Comparison of ENCODE assay signal across 17 mouse cellular contexts in genomic region chr10:24167978-24168583, GRCm38 (mm10). TPM values are rescaled to one million over a fixed set of nuclear protein-coding genes. Genes with fewer than 3 reads are reported as not detected.
DNase-seq lines count a peak whose midpoint lies in the region; ATAC-seq and TF ChIP-seq lines count a peak whose summit lies in the region.
"Had no signal": no experiment of that assay in that cellular context is flagged by ENCODE, and none has a peak within 500 bp of the region (broad histone marks: within the 10 kb centered on the region; RNA-seq: fewer than 3 reads in every experiment).

No protein-coding gene starts in this region.

- TF ChIP-seq CTCF in midbrain, postnatal 0 days (IDR thresholded peaks at IDR 0.05), result no peak

- no peak for ATAC-seq in heart, embryonic 11.5 days (replicated peaks; ENCODE audit: insufficient number of reproducible peaks, low FRiP score, low TSS enrichment)
- peak; percentile 64 for ATAC-seq in megakaryocyte progenitor cell, adult 5-6 weeks (replicated peaks; ENCODE audit: poor library complexity)
- no peak; the same call in 1 of the 2 replicates for ATAC-seq in midbrain, postnatal 0 days (ENCODE audit: low FRiP score)
- ATAC-seq: forebrain, embryonic 15.5 days had no signal

- H3K9me3 ChIP-seq in heart, embryonic 11.5 days (replicated peaks; ENCODE audit: control insufficient read depth, low read length), result no peaks in the 10 kb centered on the region
- H3K9me3 ChIP-seq in midbrain, postnatal 0 days (ENCODE audit: low read length), result no peaks in the 10 kb centered on the region
- H3K9me3 ChIP-seq: embryonic facial prominence, embryonic 13.5 days; forebrain, embryonic 15.5 days; lung, embryonic 15.5 days had no signal

- 66% methylated on average over 11 of the region's 11 CpGs for whole genome bisulfite sequencing in heart, embryonic 11.5 days (ENCODE audit: insufficient replicate concordance)
- WGBS in midbrain, postnatal 0 days, result 91% methylated on average over 11 of the region's 11 CpGs

- H3K27me3 ChIP-seq in heart, embryonic 11.5 days (ENCODE audit: control insufficient read depth, insufficient read depth, low read length), result no peaks in the 10 kb centered on the region
- no peaks in the 10 kb centered on the region for H3K27me3 ChIP-seq in midbrain, postnatal 0 days (ENCODE audit: insufficient read depth, low read length)
- H3K27me3 ChIP-seq: embryonic facial prominence, embryonic 13.5 days; forebrain, embryonic 15.5 days; lung, embryonic 15.5 days had no signal

- peaks cover 20% of the 10 kb centered on the region for H3K4me1 ChIP-seq in heart, embryonic 11.5 days (ENCODE audit: control insufficient read depth, insufficient read depth, low read length)
- no peaks in the 10 kb centered on the region for H3K4me1 ChIP-seq in midbrain, postnatal 0 days (ENCODE audit: insufficient read depth, low read length)

- H3K27ac ChIP-seq in heart, embryonic 11.5 days (ENCODE audit: low read depth, low read length), result no peak overlapping the region
- no peak overlapping the region for H3K27ac ChIP-seq in midbrain, postnatal 0 days (ENCODE audit: low read depth, low read length)
- H3K27ac ChIP-seq: embryonic facial prominence, embryonic 13.5 days; forebrain, embryonic 15.5 days; lung, embryonic 15.5 days had no signal

- H3K36me3 ChIP-seq in heart, embryonic 11.5 days (ENCODE audit: control insufficient read depth, insufficient read depth, low read length), result no peaks in the 10 kb centered on the region
- no peaks in the 10 kb centered on the region for H3K36me3 ChIP-seq in midbrain, postnatal 0 days (ENCODE audit: insufficient read depth, low read length)
- H3K36me3 ChIP-seq: embryonic facial prominence, embryonic 13.5 days; forebrain, embryonic 15.5 days; lung, embryonic 15.5 days had no signal

- no peak overlapping the region for H3K4me2 ChIP-seq in heart, embryonic 11.5 days
- H3K4me2 ChIP-seq in midbrain, postnatal 0 days (ENCODE audit: low read depth, low read length, poor library complexity, severe bottlenecking), result no peak overlapping the region
- H3K4me2 ChIP-seq: embryonic facial prominence, embryonic 13.5 days; forebrain, embryonic 15.5 days; lung, embryonic 15.5 days had no signal

- H3K9ac ChIP-seq in heart, embryonic 11.5 days (ENCODE audit: low read depth, low read length), result no peak overlapping the region
- H3K9ac ChIP-seq in midbrain, postnatal 0 days (replicated peaks; ENCODE audit: low read length, poor library complexity, severe bottlenecking), result no peak overlapping the region
- H3K9ac ChIP-seq: embryonic facial prominence, embryonic 13.5 days; forebrain, embryonic 15.5 days; lung, embryonic 15.5 days had no signal

- no peak overlapping the region for H3K4me3 ChIP-seq in heart, embryonic 11.5 days (ENCODE audit: low read depth, low read length)
- no peak overlapping the region for H3K4me3 ChIP-seq in midbrain, postnatal 0 days (ENCODE audit: low read depth, low read length)
- H3K4me3 ChIP-seq: embryonic facial prominence, embryonic 13.5 days; forebrain, embryonic 15.5 days; lung, embryonic 15.5 days had no signal

- DNase-seq in heart, adult 11 months, result peak; percentile 82
- peak; percentile 31 for DNase-seq in spleen, adult 12 weeks (ENCODE audit: low spot score)
- no peak for DNase-seq in spleen, postnatal 14 days (ENCODE audit: low spot score in 2 of 2)
- peak; percentile 58 for DNase-seq in gonadal fat pad, adult 2 months (ENCODE audit: low read depth)
- DNase-seq in embryo, embryonic 11 days, result no peak
- DNase-seq in midbrain, postnatal 0 days (ENCODE audit: low spot score), result no peak
- DNase-seq: cerebellum, adult 9-10 months; gastrocnemius, postnatal 25 days; right cerebral cortex, postnatal 25 days had no signal

RNA-seq across cellular contexts. Expression of gene Stx7, which starts 19.0 kb away (rescaled TPM):
- 89.8 and 99.4 TPM in 2 replicates for polyA plus RNA-seq in heart, embryonic 11.5 days (2014; fragmentation: Nextera tagmentation; extraction: Ambion mirVana)
- 109 and 115 TPM in 2 replicates for polyA plus RNA-seq in gonadal fat pad, adult 2 months (2012; rRNA removed)
- 53.4 and 64.1 TPM in 2 replicates for total RNA-seq in megakaryocyte progenitor cell, adult 5-6 weeks (2015)
- 47.2 and 55.5 TPM in 2 replicates for total RNA-seq in megakaryocyte progenitor cell, adult 5-6 weeks (2017)
- 144 and 180 TPM in 2 replicates for total RNA-seq in midbrain, postnatal 0 days (2014; rRNA removed)
- polyA plus RNA-seq in midbrain, postnatal 0 days (2015; fragmentation: Nextera tagmentation; extraction: Ambion mirVana), result 349 and 358 TPM in 2 replicates

RNA-seq across cellular contexts. Expression of gene Moxd1, which starts 55.2 kb away (rescaled TPM):
- 3.7 and 5.8 TPM in 2 replicates for polyA plus RNA-seq in heart, embryonic 11.5 days (2014; fragmentation: Nextera tagmentation; extraction: Ambion mirVana)
- polyA plus RNA-seq in gonadal fat pad, adult 2 months (2012; rRNA removed), result 3.9 and 4.3 TPM in 2 replicates
- total RNA-seq in megakaryocyte progenitor cell, adult 5-6 weeks (2015), result not detected in 2 replicates
- not detected in 2 replicates for total RNA-seq in megakaryocyte progenitor cell, adult 5-6 weeks (2017)
- 5.1 and 10.8 TPM in 2 replicates for total RNA-seq in midbrain, postnatal 0 days (2014; rRNA removed)
- 1.1 and 1.4 TPM in 2 replicates for polyA plus RNA-seq in midbrain, postnatal 0 days (2015; fragmentation: Nextera tagmentation; extraction: Ambion mirVana)

RNA-seq across cellular contexts. Expression of gene Taar9, which starts 58.7 kb away (rescaled TPM):
- polyA plus RNA-seq in heart, embryonic 11.5 days (2014; fragmentation: Nextera tagmentation; extraction: Ambion mirVana), result not detected in 2 replicates
- polyA plus RNA-seq in gonadal fat pad, adult 2 months (2012; rRNA removed), result not detected in 2 replicates
- not detected in 2 replicates for total RNA-seq in megakaryocyte progenitor cell, adult 5-6 weeks (2015)
- not detected in 2 replicates for total RNA-seq in megakaryocyte progenitor cell, adult 5-6 weeks (2017)
- not detected in 2 replicates for total RNA-seq in midbrain, postnatal 0 days (2014; rRNA removed)
- polyA plus RNA-seq in midbrain, postnatal 0 days (2015; fragmentation: Nextera tagmentation; extraction: Ambion mirVana), result not detected in 2 replicates
- total RNA-seq: gastrocnemius, postnatal 25 days; layer of hippocampus, postnatal 14 days; left cerebral cortex, postnatal 36 days had no signal
- polyA plus RNA-seq: embryonic facial prominence, embryonic 13.5 days; forebrain, embryonic 15.5 days; heart, postnatal 0 days; lung, embryonic 15.5 days had no signal

Comparison
In these comparisons a context has a peak if more than half of its experiments do, and no peak if none do; other contexts are left out.
1. DNase-seq: peak in heart, adult 11 months (single experiment), spleen, adult 12 weeks (single experiment) and gonadal fat pad, adult 2 months (single experiment); none in spleen, postnatal 14 days (0 of 2), embryo, embryonic 11 days (single experiment) and midbrain, postnatal 0 days (single experiment).